Mouse (Mus musculus) testis, adult 2 months (tissue): ENCODE measurements around the gene Fancd2. TPM values are rescaled to one million over a fixed set of nuclear protein-coding genes. Genes with fewer than 3 reads are reported as not detected.

Experiments
- H3K27ac ChIP-seq: fragments of 200-500 bp; 2 replicates; pipeline ENCODE4 v1.5.1; 2012; ENCODE audit warnings: low read depth, low read length; ENCODE audit not compliant: control insufficient read depth, insufficient read depth
- H3K27me3 ChIP-seq: fragments of 200-500 bp; 2 replicates; pipeline ENCODE4 v1.6.1; 2012; ENCODE audit warnings: mild to moderate bottlenecking, low read length, moderate library complexity; ENCODE audit not compliant: control insufficient read depth, insufficient read depth
- H3K36me3 ChIP-seq: fragments of 200-500 bp; 2 replicates; pipeline ENCODE4 v1.6.1; 2012; ENCODE audit warnings: mild to moderate bottlenecking, low read length; ENCODE audit not compliant: control insufficient read depth, insufficient read depth
- H3K4me1 ChIP-seq: fragments of 200-500 bp; 2 replicates; pipeline ENCODE4 v1.6.1; 2012; ENCODE audit warnings: low read length; ENCODE audit not compliant: control insufficient read depth, insufficient read depth
- H3K4me3 ChIP-seq: fragments of 200-500 bp; 2 replicates; pipeline ENCODE4 v1.5.1; 2012; ENCODE audit warnings: low read depth, mild to moderate bottlenecking, low read length, moderate library complexity, mixed read lengths; ENCODE audit not compliant: control insufficient read depth
- CTCF ChIP-seq: fragments of 200-500 bp; IDR thresholded peaks from 2 replicates; pipeline ENCODE4 v1.5.1; 2012; ENCODE audit warnings: low read depth, mild to moderate bottlenecking, inconsistent platforms, low read length, moderate library complexity; ENCODE audit not compliant: control insufficient read depth, insufficient read depth, insufficient replicate concordance
- POLR2A ChIP-seq: fragments of 200-500 bp; IDR thresholded peaks from 2 replicates; pipeline ENCODE4 v1.6.1; 2012; ENCODE audit warnings: low read depth, mild to moderate bottlenecking, inconsistent platforms, low read length, moderate library complexity; ENCODE audit not compliant: control insufficient read depth
- polyA plus RNA-seq: library from polyadenylated mRNA; depleted of rRNA; stranded (reverse); fragments of >200 nt; gene quantifications from 2 replicates; pipeline ENCODE4 v1.2.3, GENCODE M21; 2012

Gene Fancd2
- polyA plus RNA-seq, 1 experiment = 19.5 TPM

DNA sequence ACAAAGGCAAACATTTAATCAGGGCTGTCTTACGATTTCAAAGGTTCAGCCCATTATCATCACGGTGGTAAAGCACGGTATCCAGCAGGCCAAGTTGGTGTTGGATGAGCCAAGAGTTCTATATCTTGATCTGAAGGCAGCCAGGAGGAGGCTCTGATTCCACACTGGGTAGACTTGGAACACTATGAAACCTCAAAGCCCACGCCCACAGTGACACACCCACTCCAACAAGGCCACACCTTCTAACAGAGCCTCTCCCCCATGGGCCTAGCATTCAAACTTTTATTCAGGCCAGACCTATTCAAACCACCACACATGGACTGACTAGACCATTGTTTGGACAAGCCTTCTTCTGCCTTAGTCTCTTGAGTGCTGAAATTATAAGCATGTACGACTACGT, 71.3 kb downstream of the Fancd2 start:
- Histone ChIP-seq H3K4me3 (peak overlapping the region; percentile 83), H3K36me3 (peaks cover 7% of the 10 kb centered on the region), H3K4me1 (peaks cover 5% of the 10 kb centered on the region), H3K27ac (peak overlapping the region; percentile 42), H3K27me3 (no peaks in the 10 kb centered on the region)
- TF ChIP-seq CTCF = no peak
- no peak for TF ChIP-seq POLR2A

DNA sequence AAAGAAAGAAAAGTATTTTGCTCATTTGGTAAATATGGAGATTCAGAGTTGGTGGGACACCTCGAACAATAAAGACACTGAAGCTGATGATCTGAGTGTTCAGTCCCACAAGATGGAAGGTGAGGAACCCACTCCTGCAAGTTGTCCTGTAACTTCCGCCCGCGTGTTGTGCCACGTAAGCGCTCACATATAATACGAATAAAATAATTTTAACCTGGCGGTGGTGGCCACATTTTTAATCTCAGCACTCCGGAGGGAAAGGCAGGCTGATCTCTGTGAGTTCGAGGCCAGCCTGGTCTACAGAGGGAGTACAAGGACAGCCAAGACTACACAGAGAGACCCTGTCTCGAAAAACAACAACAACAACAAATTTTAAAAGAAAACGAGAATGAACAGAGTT, 72.5 kb downstream of the Fancd2 start:
- Histone ChIP-seq H3K4me1 (peaks cover 7% of the 10 kb centered on the region), H3K27ac (peak overlapping the region; percentile 54), H3K27me3 (no peaks in the 10 kb centered on the region), H3K36me3 (peaks cover 4% of the 10 kb centered on the region), H3K4me3 (peak overlapping the region; percentile 98)
- TF ChIP-seq POLR2A = no peak
- no peak for TF ChIP-seq CTCF

DNA sequence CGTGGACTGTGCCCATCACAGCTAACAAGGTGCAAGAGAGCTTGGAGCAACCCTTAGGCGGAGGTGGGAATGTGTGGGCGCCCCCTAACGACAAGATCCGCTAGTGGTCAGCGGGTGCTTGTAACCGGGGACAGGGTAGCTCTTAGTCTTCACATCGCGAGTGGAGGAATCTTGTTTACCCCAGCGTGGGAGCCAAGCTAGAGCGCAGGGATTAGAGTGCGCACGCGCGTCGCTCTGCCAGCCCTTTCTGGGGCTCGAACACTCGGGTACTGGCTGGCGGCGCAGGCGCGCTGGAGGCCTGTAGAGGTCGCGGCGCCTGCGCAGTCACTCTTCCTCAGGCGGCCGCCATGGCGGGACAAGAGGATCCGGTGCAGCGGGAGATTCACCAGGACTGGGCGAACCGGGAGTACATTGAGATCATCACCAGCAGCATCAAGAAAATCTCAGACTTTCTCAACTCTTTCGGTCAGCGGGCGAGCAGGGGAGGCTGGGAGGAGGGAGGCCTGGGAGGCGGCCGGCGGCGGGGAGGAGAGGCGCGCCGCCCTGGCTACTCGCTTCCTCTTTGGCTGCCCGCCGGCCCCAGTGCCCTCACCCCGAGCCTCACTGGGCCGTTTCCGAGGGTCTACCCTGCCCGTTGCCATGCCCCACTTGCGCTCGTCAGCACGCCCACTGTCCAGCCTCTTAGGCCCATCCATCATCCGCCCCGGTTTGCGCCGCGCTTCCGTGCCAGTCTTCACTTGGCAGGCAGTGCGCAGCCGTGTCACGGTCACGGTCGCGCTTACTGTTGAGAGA, 73.1 kb downstream of the Fancd2 start, which contains the start of gene Brk1:
Gene Brk1, plus strand, starts transcription at position 341 of the 792 bp plus-strand sequence.
- Histone ChIP-seq H3K36me3 (peaks cover 3% of the 10 kb centered on the region), H3K4me3 (peak within 1 kb of the TSS; percentile 98), H3K27ac (peak within 1 kb of the TSS; percentile 88), H3K4me1 (peaks cover 7% of the 10 kb centered on the region), H3K27me3 (no peaks in the 10 kb centered on the region)
- TF ChIP-seq CTCF (peak; percentile 61), POLR2A (peak; percentile 71)

DNA sequence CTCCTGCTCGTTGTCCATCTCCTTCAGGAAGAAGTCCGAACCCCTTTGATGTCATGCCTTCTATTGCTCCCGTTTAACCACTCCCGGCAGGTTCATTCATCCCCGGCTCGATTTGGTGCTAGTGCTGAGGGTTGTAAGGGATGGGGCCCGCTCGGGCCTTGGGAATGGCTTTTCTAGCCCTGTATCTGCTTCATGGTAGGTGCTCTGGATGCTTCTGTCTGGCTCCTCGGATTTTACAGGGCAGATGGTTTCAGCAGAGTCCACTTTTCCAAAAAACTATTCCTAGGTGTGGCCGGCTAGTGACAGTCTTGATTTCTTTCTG, 73.7 kb downstream of the Fancd2 start:
- peaks cover 5% of the 10 kb centered on the region for H3K4me1 ChIP-seq
- peak overlapping the region; percentile 98 for H3K4me3 ChIP-seq
- no peak for TF ChIP-seq POLR2A
- no peak for TF ChIP-seq CTCF
- H3K27ac ChIP-seq = peak overlapping the region; percentile 88
- no peaks in the 10 kb centered on the region for H3K27me3 ChIP-seq
- H3K36me3 ChIP-seq = peaks cover 1% of the 10 kb centered on the region; the same call in 1 of the 2 replicates

DNA sequence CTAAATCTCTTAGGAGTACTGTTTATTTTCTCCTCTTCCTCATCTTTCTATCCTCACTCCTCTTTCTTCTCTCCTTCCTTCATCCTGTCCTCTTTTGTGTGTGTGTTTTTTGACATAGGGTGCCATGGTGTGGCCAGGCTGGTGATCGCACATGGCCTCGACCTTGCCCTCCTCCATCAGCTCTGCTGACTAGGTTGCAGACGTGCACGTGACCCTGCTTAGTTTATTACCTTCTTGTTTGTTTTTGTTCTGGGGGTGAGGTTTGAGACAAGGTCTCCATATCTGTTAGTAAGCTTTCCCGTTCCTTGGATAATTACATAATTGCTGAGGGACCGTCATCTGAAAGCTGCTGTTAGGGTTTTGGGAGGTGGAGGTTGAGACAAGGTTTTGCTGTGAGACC, 77.4 kb downstream of the Fancd2 start:
- no peak overlapping the region for H3K27ac ChIP-seq
- H3K4me3 ChIP-seq = no peak overlapping the region
- no peak for TF ChIP-seq POLR2A
- TF ChIP-seq CTCF = no peak
- H3K36me3 ChIP-seq = peaks cover 1% of the 10 kb centered on the region; the same call in 1 of the 2 replicates
- no peaks in the 10 kb centered on the region for H3K27me3 ChIP-seq
- peaks cover 2% of the 10 kb centered on the region for H3K4me1 ChIP-seq

DNA sequence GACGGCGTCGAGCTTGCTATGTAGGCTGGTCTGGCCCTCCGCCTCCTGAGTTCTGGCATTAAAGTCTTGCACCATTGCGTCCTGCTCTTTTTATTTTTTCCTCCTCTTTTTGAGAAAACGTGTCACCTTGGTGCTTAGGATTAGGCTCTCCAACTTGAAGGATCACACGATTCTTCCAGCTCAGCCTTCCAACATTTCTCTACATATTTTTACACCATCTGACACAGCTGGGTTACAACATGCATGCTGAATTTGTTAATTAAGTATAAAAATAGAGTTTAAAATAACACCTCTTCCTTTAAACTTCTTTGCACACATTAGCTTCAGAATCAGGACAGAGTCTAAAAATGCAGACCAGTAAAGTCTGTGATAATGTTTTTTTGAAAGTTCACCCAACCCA, 77.8 kb downstream of the Fancd2 start:
- peaks cover 1% of the 10 kb centered on the region; the same call in 1 of the 2 replicates for H3K36me3 ChIP-seq
- H3K4me3 ChIP-seq = no peak overlapping the region
- no peaks in the 10 kb centered on the region for H3K27me3 ChIP-seq
- peaks cover 2% of the 10 kb centered on the region for H3K4me1 ChIP-seq
- no peak overlapping the region for H3K27ac ChIP-seq
- TF ChIP-seq POLR2A (no peak), CTCF (no peak)

DNA sequence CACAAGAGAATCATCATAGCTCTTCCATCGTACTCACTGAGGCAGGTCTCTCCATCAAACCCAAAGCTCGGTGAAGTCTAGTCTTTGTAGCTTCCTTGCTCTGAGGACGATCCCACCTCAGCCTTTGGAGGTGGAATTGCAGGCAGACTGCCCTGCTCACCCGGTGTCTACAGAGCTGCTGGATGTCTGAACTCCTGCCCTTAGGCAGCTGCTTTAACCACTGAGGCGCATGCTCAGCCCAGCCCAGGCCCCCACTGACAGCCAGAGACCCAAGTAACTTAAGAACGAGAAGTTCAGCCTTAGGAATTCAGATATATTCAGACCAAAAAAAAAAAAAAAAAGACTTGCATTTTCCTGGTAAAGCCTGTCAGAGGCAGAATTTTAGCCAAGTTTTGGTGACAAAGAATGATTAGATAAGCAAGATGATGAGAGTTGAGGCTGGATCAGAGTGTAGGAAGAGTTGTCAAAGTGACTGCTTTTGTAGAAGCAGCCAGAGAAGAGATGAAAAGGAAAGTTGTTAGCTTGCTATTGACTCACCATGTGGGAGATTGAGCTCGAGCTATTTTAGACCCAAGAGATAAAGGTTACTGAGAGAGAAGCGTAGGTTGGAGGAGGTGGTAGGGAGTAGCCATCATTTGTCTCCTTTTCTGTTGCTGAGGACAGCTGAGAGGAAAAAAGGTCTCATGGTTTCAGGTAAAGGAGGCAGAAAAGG, 80.9 kb downstream of the Fancd2 start:
- Histone ChIP-seq H3K36me3 (no peaks in the 10 kb centered on the region; the same call in 1 of the 2 replicates), H3K27ac (peak overlapping the region; percentile 71), H3K27me3 (no peaks in the 10 kb centered on the region), H3K4me1 (peaks cover 2% of the 10 kb centered on the region), H3K4me3 (no peak overlapping the region)
- TF ChIP-seq POLR2A (no peak), CTCF (no peak)
